ENCODE assay signal across 8 mouse cellular contexts in the genomic region with DNA sequence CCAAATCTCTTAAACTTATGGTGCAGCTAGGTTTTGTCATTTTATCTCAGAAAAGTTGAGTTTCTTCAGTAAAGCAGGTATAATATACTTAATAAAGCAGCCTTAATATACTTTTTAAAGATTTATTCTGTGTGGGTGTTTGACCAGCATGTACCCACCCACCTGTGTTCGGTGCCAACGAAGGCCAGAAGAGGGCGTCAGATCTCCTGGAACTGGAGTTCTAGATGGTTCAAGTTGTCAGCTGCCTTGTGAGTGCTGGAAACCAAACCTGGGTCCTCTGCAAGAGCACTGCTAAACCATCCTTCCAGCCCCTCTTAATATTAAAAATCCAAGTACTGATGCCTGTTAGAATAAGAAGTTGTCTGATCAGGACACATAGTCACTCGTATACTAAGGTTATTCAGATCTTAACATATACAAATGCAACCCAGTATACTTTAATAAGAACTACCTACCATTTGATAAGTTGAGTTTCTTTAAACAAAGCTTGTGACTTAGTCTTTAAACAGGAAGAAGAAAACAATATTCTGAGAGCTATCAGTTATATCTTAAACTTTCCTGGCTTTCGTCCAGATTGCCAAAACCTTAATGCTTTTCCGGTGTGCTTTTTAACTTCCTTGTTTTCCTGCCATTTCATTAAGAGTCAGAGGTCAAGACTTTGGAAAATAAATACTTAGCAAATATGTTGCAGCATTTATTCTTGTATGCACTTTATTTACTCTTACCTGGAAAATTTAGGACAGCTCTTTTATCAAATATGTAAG. TPM values are rescaled to one million over a fixed set of nuclear protein-coding genes. Genes with fewer than 3 reads are reported as not detected.
DNase-seq lines count a peak whose midpoint lies in the region; ATAC-seq and TF ChIP-seq lines count a peak whose summit lies in the region.

No protein-coding gene starts in this region.

- H3K9me3 ChIP-seq in neural tube, embryonic 12.5 days: peaks cover 10% of the 10 kb centered on the region
- H3K9me3 ChIP-seq in kidney, postnatal 0 days (replicated peaks; ENCODE audit: low read length): no peaks in the 10 kb centered on the region; the same call in none of the 2 replicates
- no peaks in the 10 kb centered on the region for H3K9me3 ChIP-seq in midbrain, postnatal 0 days (ENCODE audit: low read length)

- no peak for ATAC-seq in neural tube, embryonic 12.5 days (ENCODE audit: low FRiP score, low read depth)
- no peak for ATAC-seq in kidney, postnatal 0 days (replicated peaks; ENCODE audit: low FRiP score, low read depth)
- no peak for ATAC-seq in midbrain, postnatal 0 days (ENCODE audit: low FRiP score)

- no peak for TF ChIP-seq CTCF in kidney, postnatal 0 days (IDR thresholded peaks at IDR 0.05; ENCODE audit: low read depth)
- TF ChIP-seq CTCF in midbrain, postnatal 0 days (IDR thresholded peaks at IDR 0.05): peak; percentile 35

- DNase-seq in adrenal gland, postnatal 14 days: peak; percentile 23
- DNase-seq in adrenal gland, postnatal 25 days: no peak
- DNase-seq in neural tube, embryonic 10.5 days (ENCODE audit: extremely low spot score, low spot score): no peak
- DNase-seq in kidney, postnatal 0 days (ENCODE audit: low spot score): peak; percentile 11
- DNase-seq in midbrain, postnatal 0 days (ENCODE audit: low spot score): no peak
- no peak for DNase-seq in urinary bladder, postnatal 4 days (ENCODE audit: low spot score in 2 of 2)
- DNase-seq in gastrocnemius, postnatal 4 days (ENCODE audit: low spot score in 2 of 2): no peak

- 0 out of 2 replicates have a peak, but pooled peaks cover 3% of the 10 kb centered on the region for H3K4me1 ChIP-seq in neural tube, embryonic 12.5 days
- H3K4me1 ChIP-seq in kidney, postnatal 0 days (replicated peaks; ENCODE audit: insufficient read depth, low read length): peaks cover 3% of the 10 kb centered on the region; the same call in 1 of the 2 replicates
- H3K4me1 ChIP-seq in midbrain, postnatal 0 days (ENCODE audit: insufficient read depth, low read length): no peaks in the 10 kb centered on the region

- no peak overlapping the region for H3K9ac ChIP-seq in neural tube, embryonic 12.5 days
- H3K9ac ChIP-seq in kidney, postnatal 0 days (ENCODE audit: low read depth, low read length): no peak overlapping the region
- no peak overlapping the region for H3K9ac ChIP-seq in midbrain, postnatal 0 days (replicated peaks; ENCODE audit: low read length, poor library complexity, severe bottlenecking)

- H3K36me3 ChIP-seq in neural tube, embryonic 12.5 days: peaks cover 17% of the 10 kb centered on the region
- peaks cover 10% of the 10 kb centered on the region for H3K36me3 ChIP-seq in kidney, postnatal 0 days (ENCODE audit: insufficient read depth, low read length)
- H3K36me3 ChIP-seq in midbrain, postnatal 0 days (ENCODE audit: insufficient read depth, low read length): no peaks in the 10 kb centered on the region; the same call in 1 of the 2 replicates

- no peak overlapping the region for H3K27ac ChIP-seq in neural tube, embryonic 12.5 days
- no peak overlapping the region for H3K27ac ChIP-seq in kidney, postnatal 0 days
- H3K27ac ChIP-seq in midbrain, postnatal 0 days (ENCODE audit: low read depth, low read length): no peak overlapping the region

- no peaks in the 10 kb centered on the region for H3K27me3 ChIP-seq in neural tube, embryonic 12.5 days (replicated peaks)
- H3K27me3 ChIP-seq in kidney, postnatal 0 days (ENCODE audit: insufficient read depth, low read length): no peaks in the 10 kb centered on the region
- no peaks in the 10 kb centered on the region for H3K27me3 ChIP-seq in midbrain, postnatal 0 days (ENCODE audit: insufficient read depth, low read length)

- 98% methylated on average over 6 of the region's 6 CpGs for WGBS in neural tube, embryonic 12.5 days
- WGBS in kidney, postnatal 0 days: 78% methylated on average over 6 of the region's 6 CpGs
- WGBS in midbrain, postnatal 0 days: 94% methylated on average over 6 of the region's 6 CpGs

- H3K4me3 ChIP-seq in neural tube, embryonic 12.5 days: no peak overlapping the region
- no peak overlapping the region for H3K4me3 ChIP-seq in kidney, postnatal 0 days (replicated peaks; ENCODE audit: low read depth, low read length)
- peak overlapping the region; percentile 55; the same call in 1 of the 2 replicates for H3K4me3 ChIP-seq in midbrain, postnatal 0 days (ENCODE audit: low read depth, low read length)

- peak overlapping the region; percentile 67 for H3K4me2 ChIP-seq in neural tube, embryonic 12.5 days (replicated peaks)
- H3K4me2 ChIP-seq in kidney, postnatal 0 days (ENCODE audit: low read length): peak overlapping the region; percentile 56; the same call in 1 of the 2 replicates
- H3K4me2 ChIP-seq in midbrain, postnatal 0 days (ENCODE audit: low read depth, low read length, poor library complexity, severe bottlenecking): peak overlapping the region; percentile 66; the same call in 1 of the 2 replicates

RNA-seq across cellular contexts. Expression of gene Klhl24, which starts 1.7 kb away (rescaled TPM):
- total RNA-seq in adrenal gland, postnatal 14 days (2021): 70.5 and 85.4 TPM in 2 replicates
- total RNA-seq in adrenal gland, postnatal 25 days (2021): 62.1 and 114 TPM in 2 replicates
- 60.4 and 69.7 TPM in 2 replicates for polyA plus RNA-seq in neural tube, embryonic 12.5 days (2016; fragmentation: Nextera tagmentation; extraction: Ambion mirVana)
- 38.7 and 39.7 TPM in 2 replicates for polyA plus RNA-seq in kidney, postnatal 0 days (2015; fragmentation: Nextera tagmentation; extraction: Ambion mirVana)
- total RNA-seq in midbrain, postnatal 0 days (2014; rRNA removed): 78.2 and 98.1 TPM in 2 replicates
- polyA plus RNA-seq in midbrain, postnatal 0 days (2015; fragmentation: Nextera tagmentation; extraction: Ambion mirVana): 31.1 and 36.3 TPM in 2 replicates
- total RNA-seq in gastrocnemius, postnatal 4 days (2021): 100 to 1,000 TPM; 139 to 162 TPM

RNA-seq across cellular contexts. Expression of gene Yeats2, which starts 41.8 kb away (rescaled TPM):
- 32.2 and 40.0 TPM in 2 replicates for total RNA-seq in adrenal gland, postnatal 14 days (2021)
- 49.5 and 50.4 TPM in 2 replicates for total RNA-seq in adrenal gland, postnatal 25 days (2021)
- 38.6 and 42.8 TPM in 2 replicates for polyA plus RNA-seq in neural tube, embryonic 12.5 days (2016; fragmentation: Nextera tagmentation; extraction: Ambion mirVana)
- polyA plus RNA-seq in kidney, postnatal 0 days (2015; fragmentation: Nextera tagmentation; extraction: Ambion mirVana): 12.5 and 12.7 TPM in 2 replicates
- total RNA-seq in midbrain, postnatal 0 days (2014; rRNA removed): 43.0 and 43.2 TPM in 2 replicates
- polyA plus RNA-seq in midbrain, postnatal 0 days (2015; fragmentation: Nextera tagmentation; extraction: Ambion mirVana): 9.9 and 11.3 TPM in 2 replicates
- total RNA-seq in gastrocnemius, postnatal 4 days (2021): 10 to 100 TPM; 42.0 to 51.7 TPM

Comparison
In these comparisons a context has a peak if more than half of its experiments do, and no peak if none do; other contexts are left out.
1. DNase-seq: peak in adrenal gland, postnatal 14 days (single experiment) and kidney, postnatal 0 days (single experiment); none in adrenal gland, postnatal 25 days (single experiment), neural tube, embryonic 10.5 days (single experiment), midbrain, postnatal 0 days (single experiment), urinary bladder, postnatal 4 days (0 of 2) and gastrocnemius, postnatal 4 days (0 of 2).
2. Peak in every context shown above with its lines, with median percentiles within 50 percentile points of each other: H3K4me2 ChIP-seq.